Mouse (Mus musculus) ovary, postnatal 14 days (tissue): Measurements from ENCODE around the gene Wdr5.

Experiments
- DNase-seq: peaks from one replicate; pipeline ENCODE4 v3.0.0; 2022; ENCODE audit warnings: low spot score

Wdr5 gene

GRCm38 (mm10) chr2:27514639-27515328, at the start of gene Wdr5:
Gene Wdr5 (plus strand): TSS chr2:27515157.
- peak; percentile 99 for DNase-seq

GRCm38 (mm10) chr2:27469292-27469990, 45.5 kb upstream of the Wdr5 start:
- no peak for DNase-seq

GRCm38 (mm10) chr2:27469991-27470355, 45.0 kb upstream of the Wdr5 start:
- DNase-seq, result no peak

GRCm38 (mm10) chr2:27470535-27470934, 44.4 kb upstream of the Wdr5 start:
- DNase-seq, result no peak

GRCm38 (mm10) chr2:27471170-27471584, 43.8 kb upstream of the Wdr5 start:
- no peak for DNase-seq

GRCm38 (mm10) chr2:27473061-27473765, 41.7 kb upstream of the Wdr5 start:
- DNase-seq, result no peak

GRCm38 (mm10) chr2:27473911-27474310, 41.0 kb upstream of the Wdr5 start:
- DNase-seq, result no peak

GRCm38 (mm10) chr2:27474621-27475484, 40.1 kb upstream of the Wdr5 start:
- peak; percentile 39 for DNase-seq

GRCm38 (mm10) chr2:27475495-27476302, 39.3 kb upstream of the Wdr5 start:
- DNase-seq, result peak; percentile 83

GRCm38 (mm10) chr2:27476303-27477192, 38.4 kb upstream of the Wdr5 start:
- DNase-seq, result no peak

GRCm38 (mm10) chr2:27479821-27480220, 35.1 kb upstream of the Wdr5 start:
- no peak for DNase-seq

GRCm38 (mm10) chr2:27480367-27480766, 34.6 kb upstream of the Wdr5 start:
- no peak for DNase-seq

- no peak for DNase-seq
Observed at GRCm38 (mm10) chr2:27482265-27482861, 32.6 kb upstream of the Wdr5 start.

- no peak for DNase-seq
Observed at GRCm38 (mm10) chr2:27486725-27487124, 28.2 kb upstream of the Wdr5 start.

- DNase-seq, result no peak
Observed at GRCm38 (mm10) chr2:27487336-27488049, 27.5 kb upstream of the Wdr5 start.

GRCm38 (mm10) chr2:27488362-27488761, 26.6 kb upstream of the Wdr5 start:
- DNase-seq, result no peak

GRCm38 (mm10) chr2:27490939-27491338, 24.0 kb upstream of the Wdr5 start:
- no peak for DNase-seq

GRCm38 (mm10) chr2:27493971-27494370, 21.0 kb upstream of the Wdr5 start:
- no peak for DNase-seq

GRCm38 (mm10) chr2:27496391-27497028, 18.4 kb upstream of the Wdr5 start:
- DNase-seq, result no peak
